Mouse (Mus musculus) limb, embryonic 11.5 days (tissue): ENCODE measurements at regions not wholly inside any gene's neighbourhood (a gene's known extent, or its start where the extent isn't known, plus 50 kb on each side); places are given as distances from the start of the nearest gene placed in this dataset.

ENCODE experiments used
- ATAC-seq: fragments of 200-750 bp; cut with Nextera tagmentation; 2 replicates; pipeline ENCODE4 v1.8.0; 2017; ENCODE audit warnings: low read depth; ENCODE audit not compliant: insufficient number of reproducible peaks, low FRiP score, low TSS enrichment
- DNase-seq: peaks from one replicate; pipeline ENCODE4 v3.0.0-alpha.2; 2015; ENCODE audit warnings: low spot score
- H3K27ac ChIP-seq: fragments of 300-500 bp; sonication (generic); replicated peaks from 2 replicates; pipeline ENCODE4 v1.5.1; 2014; ENCODE audit warnings: low read depth, mild to moderate bottlenecking, low read length
- H3K27me3 ChIP-seq: fragments of 300-500 bp; sonication (generic); 2 replicates; pipeline ENCODE4 v1.6.1; 2014; ENCODE audit warnings: mild to moderate bottlenecking, low read length, mixed read lengths; ENCODE audit not compliant: control insufficient read depth, insufficient read depth
- H3K36me3 ChIP-seq: fragments of 300-500 bp; sonication (generic); 2 replicates; pipeline ENCODE4 v1.6.1; 2014; ENCODE audit warnings: mild to moderate bottlenecking, low read length, moderate library complexity, mixed read lengths; ENCODE audit not compliant: control insufficient read depth, insufficient read depth
- H3K4me1 ChIP-seq: fragments of 300-500 bp; sonication (generic); 2 replicates; pipeline ENCODE4 v1.6.1; 2014; ENCODE audit warnings: low read length, mixed read lengths; ENCODE audit not compliant: control insufficient read depth, insufficient read depth
- H3K4me2 ChIP-seq: fragments of 300-500 bp; sonication (generic); 2 replicates; pipeline ENCODE4 v1.6.1; 2014; ENCODE audit warnings: low read depth, mild to moderate bottlenecking, moderate library complexity; ENCODE audit not compliant: severe bottlenecking
- H3K4me3 ChIP-seq: fragments of 300-500 bp; sonication (generic); 2 replicates; pipeline ENCODE4 v1.5.1; 2014; ENCODE audit warnings: low read depth, low read length
- H3K9ac ChIP-seq: fragments of 300-500 bp; sonication (generic); 2 replicates; pipeline ENCODE4 v1.6.1; 2014; ENCODE audit warnings: mild to moderate bottlenecking, low read length
- H3K9me3 ChIP-seq: fragments of 300-500 bp; sonication (generic); 2 replicates; pipeline ENCODE4 v1.6.1; 2016; ENCODE audit warnings: low read length; ENCODE audit not compliant: control insufficient read depth
- WGBS: fragments of 180-500 bp; shearing (Covaris S2); extraction: QIAGEN DNeasy Blood & Tissue Kit; methylation state at CpG from one replicate; pipeline ENCODE4 v1.1.7; 2014; 5-methylcytosine and 5-hydroxymethylcytosine counted together

DNA sequence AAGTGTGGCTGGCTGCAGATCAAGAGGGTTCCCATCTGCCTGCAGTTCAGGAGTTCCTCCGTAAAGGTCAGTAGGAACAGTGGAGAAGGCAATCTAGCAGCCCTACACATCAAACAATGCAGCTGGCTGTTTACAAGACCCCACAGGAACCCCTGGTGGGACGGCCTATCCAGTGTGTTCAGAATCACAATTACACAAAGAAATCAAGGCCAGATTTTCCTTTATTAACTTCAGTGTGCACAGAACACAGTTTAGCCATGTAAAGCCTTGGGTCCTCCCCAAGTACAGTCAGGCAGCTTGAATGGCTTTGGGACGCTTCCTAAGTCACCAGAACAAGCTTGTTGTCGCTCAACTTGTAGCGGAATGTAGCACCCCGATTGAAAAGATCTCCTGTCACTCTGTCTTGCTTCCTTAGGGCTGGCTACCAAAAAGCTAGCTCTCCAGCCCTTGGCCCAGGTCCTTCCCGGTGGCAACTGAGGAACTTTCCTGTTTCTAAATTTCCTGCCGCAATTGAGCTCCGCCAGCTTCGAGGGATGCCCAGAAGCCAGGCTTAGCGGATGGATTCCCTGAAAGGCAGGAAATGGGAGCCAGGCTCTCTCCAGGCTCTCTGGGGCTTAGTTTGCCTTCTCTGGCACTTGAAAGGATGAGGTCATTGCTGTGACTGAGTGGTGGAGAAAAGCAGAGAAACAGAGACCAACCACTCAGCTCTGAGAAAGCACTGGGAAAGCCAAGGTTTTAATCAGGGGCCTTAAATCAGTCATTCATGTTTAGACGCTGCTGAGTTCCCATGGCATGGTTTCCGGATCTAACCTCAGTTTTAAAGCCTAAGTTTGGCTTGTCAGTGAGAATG, 78.1 kb upstream of the Spin1 start:
- no peaks in the 10 kb centered on the region for H3K27me3 ChIP-seq
- no peak overlapping the region for H3K4me2 ChIP-seq
- DNase-seq = peak; percentile 56
- H3K27ac ChIP-seq = peak overlapping the region; percentile 73
- peaks cover 22% of the 10 kb centered on the region for H3K4me1 ChIP-seq
- no peaks in the 10 kb centered on the region for H3K36me3 ChIP-seq
- peak overlapping the region; percentile 14; the same call in 1 of the 2 replicates for H3K9ac ChIP-seq
- 0 out of 2 replicates have a peak, but pooled peaks have one; percentile 19 for ATAC-seq
- 38% methylated on average over 13 of the region's 13 CpGs for WGBS
- no peak overlapping the region for H3K4me3 ChIP-seq
- H3K9me3 ChIP-seq = no peaks in the 10 kb centered on the region

DNA sequence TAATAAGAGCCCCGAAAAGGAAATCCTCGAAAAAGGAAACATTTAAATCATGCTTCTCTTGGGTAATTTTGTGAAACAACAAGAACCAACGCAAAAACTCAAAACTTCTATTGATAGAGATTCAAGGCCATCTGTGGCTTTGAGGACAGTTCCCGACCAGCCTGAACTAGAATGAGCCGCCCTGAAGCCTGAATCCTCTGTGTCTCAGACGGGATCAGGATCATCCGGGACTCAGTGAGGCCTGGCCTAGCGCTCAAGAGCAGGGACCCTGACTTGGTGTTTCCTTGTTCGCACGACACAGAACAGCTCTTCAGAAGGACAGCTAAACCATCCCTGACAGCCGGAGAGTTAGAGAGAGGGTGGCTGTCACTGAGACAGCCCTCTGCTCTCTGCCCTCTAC, 77.4 kb upstream of the Spin1 start:
- no peak overlapping the region for H3K4me2 ChIP-seq
- DNase-seq (no peak), ATAC-seq (no peak)
- no peaks in the 10 kb centered on the region for H3K36me3 ChIP-seq
- peak overlapping the region; percentile 48; the same call in 1 of the 2 replicates for H3K27ac ChIP-seq
- peaks cover 16% of the 10 kb centered on the region for H3K4me1 ChIP-seq
- WGBS = 79% methylated on average over 11 of the region's 11 CpGs
- H3K9ac ChIP-seq = no peak overlapping the region
- H3K27me3 ChIP-seq = no peaks in the 10 kb centered on the region
- H3K4me3 ChIP-seq = no peak overlapping the region
- H3K9me3 ChIP-seq = no peaks in the 10 kb centered on the region

DNA sequence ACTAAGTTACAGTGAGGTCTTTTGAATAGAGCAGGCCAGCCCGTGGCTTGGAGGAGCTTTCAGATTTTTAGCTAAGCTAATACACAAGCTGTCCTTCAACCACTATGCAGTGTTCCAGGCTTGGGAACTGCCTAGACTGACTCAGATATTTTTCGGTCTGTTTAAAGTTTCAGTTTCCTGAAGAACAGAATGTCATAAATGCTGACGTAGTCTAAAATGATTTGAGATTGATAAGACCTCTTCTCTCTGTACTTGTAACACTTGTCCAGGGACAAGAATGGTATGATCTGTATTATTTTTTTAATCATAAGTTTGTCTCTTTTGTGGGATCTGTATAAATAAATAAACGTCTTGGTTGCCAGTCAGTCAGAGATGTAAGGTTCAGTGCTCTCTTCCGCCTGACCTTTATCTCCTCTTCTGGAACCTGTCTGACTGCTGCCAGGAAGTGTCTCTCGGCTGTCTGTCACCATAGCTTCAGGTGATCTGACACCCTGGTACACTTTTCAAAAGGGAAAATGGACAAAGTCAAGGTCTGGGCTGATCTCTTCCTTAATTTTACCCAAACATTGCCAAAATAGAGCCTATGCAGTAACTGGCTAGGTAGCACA, 74.3 kb upstream of the Spin1 start:
- Histone ChIP-seq H3K9me3 (no peaks in the 10 kb centered on the region), H3K36me3 (no peaks in the 10 kb centered on the region), H3K4me1 (peaks cover 13% of the 10 kb centered on the region), H3K4me3 (no peak overlapping the region), H3K9ac (no peak overlapping the region), H3K4me2 (no peak overlapping the region), H3K27ac (no peak overlapping the region), H3K27me3 (no peaks in the 10 kb centered on the region)
- DNase-seq (no peak), ATAC-seq (no peak)
- WGBS = 83% methylated on average over 6 of the region's 6 CpGs

DNA sequence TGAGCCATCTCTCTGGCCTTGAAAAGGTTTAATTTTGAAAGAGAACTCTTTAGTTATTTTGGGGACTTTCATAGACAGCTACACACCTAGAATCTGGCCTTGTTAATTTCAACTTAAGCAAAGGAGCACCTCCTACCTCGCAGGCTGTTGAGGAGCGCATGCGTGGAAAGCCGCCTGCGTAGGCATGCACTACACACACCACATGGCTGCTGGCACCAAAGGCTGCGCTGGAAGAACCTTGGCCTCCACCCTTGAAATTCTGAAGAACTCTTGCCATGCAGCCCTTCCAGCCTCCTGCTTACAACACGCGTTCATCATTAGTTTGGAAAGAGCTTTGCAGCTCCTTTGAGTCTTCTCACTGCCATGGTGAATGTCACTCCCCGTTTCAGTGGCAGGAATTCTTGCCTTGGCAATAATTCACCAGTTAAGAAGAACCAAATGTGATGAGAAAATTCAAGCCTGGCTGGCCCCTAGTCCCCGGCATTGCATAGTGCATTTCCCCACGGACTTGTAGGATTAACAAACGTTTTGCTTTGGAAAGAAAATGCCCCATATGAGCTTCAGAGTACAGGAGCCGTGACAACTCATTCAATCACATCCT, 62.7 kb upstream of the Spin1 start:
- H3K9ac ChIP-seq = no peak overlapping the region
- no peaks in the 10 kb centered on the region for H3K4me1 ChIP-seq
- no peak overlapping the region for H3K27ac ChIP-seq
- no peaks in the 10 kb centered on the region; the same call in 1 of the 2 replicates for H3K9me3 ChIP-seq
- no peaks in the 10 kb centered on the region for H3K36me3 ChIP-seq
- H3K4me2 ChIP-seq = no peak overlapping the region
- no peak overlapping the region for H3K4me3 ChIP-seq
- WGBS = 89% methylated on average over 13 of the region's 13 CpGs
- no peak for ATAC-seq
- H3K27me3 ChIP-seq = no peaks in the 10 kb centered on the region
- DNase-seq = no peak

DNA sequence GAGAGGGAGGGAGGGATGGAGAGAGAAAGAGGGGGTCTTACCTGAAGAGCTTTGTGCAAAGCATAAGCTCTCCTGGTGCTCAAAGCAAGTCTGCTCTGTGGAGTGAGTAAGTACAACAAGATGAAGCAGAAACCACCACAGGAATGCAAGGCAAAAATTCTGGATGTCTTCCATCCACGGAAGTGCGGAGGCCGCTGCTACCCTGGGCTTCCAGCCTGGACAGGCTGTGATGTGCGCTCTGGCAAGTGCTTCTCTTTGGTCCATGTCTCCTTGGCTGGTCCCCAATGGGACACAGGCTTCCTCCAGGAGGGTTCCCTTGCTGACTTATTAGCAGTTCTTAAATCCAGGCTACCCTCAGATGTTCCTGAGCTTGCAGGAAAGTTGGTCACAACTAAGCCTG, 61.7 kb upstream of the Spin1 start:
- ATAC-seq = no peak
- WGBS = 94% methylated on average over 4 of the region's 4 CpGs
- Histone ChIP-seq H3K36me3 (no peaks in the 10 kb centered on the region), H3K9me3 (peaks cover 4% of the 10 kb centered on the region; the same call in 1 of the 2 replicates), H3K4me1 (no peaks in the 10 kb centered on the region), H3K9ac (no peak overlapping the region), H3K4me3 (no peak overlapping the region), H3K4me2 (no peak overlapping the region), H3K27ac (no peak overlapping the region), H3K27me3 (no peaks in the 10 kb centered on the region)
- no peak for DNase-seq

DNA sequence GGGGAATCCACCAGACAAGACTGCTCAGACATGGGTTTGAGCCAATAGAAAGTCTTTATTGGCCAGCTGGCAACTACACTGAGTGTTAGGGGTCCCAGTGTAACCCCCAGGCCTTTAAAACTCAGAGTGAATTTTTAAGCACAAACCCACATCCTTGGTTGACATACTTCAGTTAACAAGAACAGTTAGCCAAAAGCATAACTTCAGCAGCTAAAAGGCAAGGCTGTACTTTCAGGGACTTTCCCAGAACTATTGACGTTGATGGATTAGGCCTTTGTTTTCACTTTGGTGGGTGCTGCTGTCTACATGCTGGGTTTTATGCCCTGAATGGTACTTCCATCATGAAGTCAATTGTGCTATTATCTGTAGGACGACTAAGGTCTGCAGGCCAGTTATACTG, 59.6 kb upstream of the Spin1 start:
- 57% methylated on average over 2 of the region's 2 CpGs for WGBS
- no peak for DNase-seq
- no peaks in the 10 kb centered on the region for H3K36me3 ChIP-seq
- no peaks in the 10 kb centered on the region for H3K27me3 ChIP-seq
- no peak for ATAC-seq
- peaks cover 4% of the 10 kb centered on the region; the same call in 1 of the 2 replicates for H3K9me3 ChIP-seq
- H3K27ac ChIP-seq = no peak overlapping the region
- no peak overlapping the region for H3K4me2 ChIP-seq
- no peak overlapping the region for H3K4me3 ChIP-seq
- H3K9ac ChIP-seq = no peak overlapping the region
- H3K4me1 ChIP-seq = no peaks in the 10 kb centered on the region

DNA sequence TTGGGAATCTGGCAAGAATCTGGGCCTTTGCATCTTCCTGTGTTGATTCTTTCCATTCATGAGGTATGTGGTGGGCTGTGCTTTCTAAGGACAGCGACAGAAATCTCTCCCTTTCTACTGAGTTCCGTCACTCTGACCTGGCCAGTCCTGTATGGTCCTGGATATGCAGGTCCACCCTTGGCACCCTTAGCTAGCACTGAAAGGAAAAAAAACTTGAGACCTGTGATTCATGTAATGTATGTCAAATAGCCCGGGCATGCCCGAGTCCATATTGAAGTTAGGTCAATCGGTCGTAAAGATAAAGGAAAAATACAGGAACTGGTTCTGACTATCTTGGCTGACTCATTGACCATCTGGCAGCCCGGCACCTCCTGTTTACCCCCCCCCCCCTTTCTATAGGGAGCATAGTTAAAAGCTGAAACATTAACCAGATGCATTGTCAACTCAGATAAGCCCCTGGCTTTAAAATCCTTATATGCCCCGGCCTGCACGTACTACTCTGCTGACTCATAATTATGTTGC, 57.7 kb upstream of the Spin1 start:
- Histone ChIP-seq H3K9ac (no peak overlapping the region), H3K4me3 (no peak overlapping the region), H3K4me2 (no peak overlapping the region), H3K4me1 (no peaks in the 10 kb centered on the region), H3K36me3 (no peaks in the 10 kb centered on the region), H3K27ac (no peak overlapping the region), H3K9me3 (peaks cover 4% of the 10 kb centered on the region; the same call in 1 of the 2 replicates), H3K27me3 (no peaks in the 10 kb centered on the region)
- DNase-seq (no peak), ATAC-seq (no peak)
- 94% methylated on average over 9 of the region's 9 CpGs for WGBS
